Mouse (Mus musculus) heart, postnatal 0 days (tissue): ENCODE data around the gene 2210010C04Rik.

ENCODE experiments used
- CTCF ChIP-seq: IDR thresholded peaks from 2 replicates; pipeline ENCODE4 v1.5.1; 2016; ENCODE audit warnings: antibody characterized with exemption, control low read depth, low read depth
- EP300 ChIP-seq: IDR thresholded peaks from 2 replicates; pipeline ENCODE4 v1.6.1; 2016; ENCODE audit warnings: antibody characterized with exemption, low read depth

- TF ChIP-seq EP300: no peak
- TF ChIP-seq CTCF: no peak
Observed at GRCm38 (mm10) chr6:41032231-41032630, 3.1 kb downstream of the 2210010C04Rik start.
